Mouse (Mus musculus): ENCODE results near the gene Nt5c2. TPM values are rescaled to one million over a fixed set of nuclear protein-coding genes. Genes with fewer than 3 reads are reported as not detected.
A peak's percentile ranks its signal among the peaks of the same experiment; 100 is the strongest.

The Nt5c2 gene
- polyA plus RNA-seq, 1 experiment from 2014 or later = 45.3 TPM

DNA sequence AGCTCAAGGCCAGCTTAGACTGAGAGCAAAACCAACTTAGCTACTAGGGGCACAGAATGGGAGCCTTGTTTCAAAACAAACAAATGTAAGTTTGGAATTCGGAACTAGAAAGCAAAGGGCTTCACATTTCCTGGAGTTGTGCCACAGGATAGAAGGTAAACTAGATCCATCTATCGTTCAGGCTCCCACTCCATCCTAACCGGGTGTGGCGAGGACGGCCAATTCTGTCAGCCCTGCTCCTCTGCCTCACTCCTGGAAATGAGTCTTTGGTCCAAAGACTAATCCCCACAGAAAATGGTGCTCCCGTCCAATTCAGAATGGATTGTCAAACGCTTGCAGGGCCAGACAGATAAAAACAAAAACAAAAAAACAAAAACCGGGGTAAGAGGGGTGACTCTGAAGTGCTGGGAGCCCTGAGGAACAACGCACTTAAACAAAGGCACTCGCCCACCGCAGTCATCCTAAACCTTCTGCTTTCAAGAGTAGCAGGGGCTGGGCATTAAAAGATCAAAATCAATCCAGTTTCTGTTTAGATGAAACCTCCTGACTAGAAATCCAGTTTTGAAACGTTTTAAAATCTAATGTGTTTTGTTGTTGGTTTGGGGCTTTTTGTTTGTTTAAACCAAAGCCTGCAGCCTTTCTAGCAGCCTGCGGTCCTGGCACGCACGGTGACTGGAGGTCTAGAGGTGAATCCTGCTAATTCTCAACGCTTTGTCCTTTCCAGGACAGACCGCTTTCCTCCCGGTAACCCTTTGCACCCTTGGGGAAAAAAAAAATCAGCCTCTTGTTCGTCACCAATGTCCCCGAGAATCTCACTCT lies 1.4 kb downstream of the Nt5c2 start:
- no peak for ATAC-seq
- H3K4me3 ChIP-seq (ENCODE audit: low read depth, low read length) = no peak overlapping the region
- TF ChIP-seq EP300 (IDR thresholded peaks at IDR 0.05) (no peak), CTCF (IDR thresholded peaks at IDR 0.05) (no peak)

DNA sequence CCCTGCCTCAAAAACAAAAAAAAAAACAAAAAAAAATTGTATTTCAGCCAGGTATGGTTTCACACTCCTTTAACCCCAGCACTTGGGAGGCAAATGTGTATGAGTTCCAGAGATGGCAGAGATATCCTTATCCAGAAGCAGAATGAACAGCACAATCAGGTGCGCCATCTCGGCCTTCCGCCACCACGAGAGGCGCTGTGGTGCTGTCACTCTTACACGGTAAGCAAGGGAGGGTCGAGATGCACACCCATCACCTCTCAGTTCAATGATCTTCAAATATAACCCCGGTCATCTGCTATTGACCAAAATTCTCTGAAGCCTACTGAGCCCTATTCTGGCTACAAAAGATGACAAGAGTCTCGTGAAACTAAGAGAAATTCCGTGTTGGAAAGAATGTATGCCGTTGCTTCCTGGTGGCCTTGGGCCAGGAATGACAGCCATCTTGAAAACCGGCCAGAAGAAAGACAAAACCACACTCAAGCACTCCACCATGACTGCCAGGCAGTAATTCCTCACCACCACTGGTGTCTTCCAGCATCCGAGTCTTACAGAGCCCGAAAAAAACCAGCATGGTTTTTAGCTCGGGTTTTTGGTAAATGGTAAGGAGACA lies 2.3 kb downstream of the Nt5c2 start:
- no peak overlapping the region for H3K4me2 ChIP-seq (replicated peaks; ENCODE audit: low read depth, low read length)
- DNase-seq (ENCODE audit: low spot score) = no peak
- no peak overlapping the region for H3K27ac ChIP-seq (ENCODE audit: low read length)
- 78% methylated on average over 15 of the region's 15 CpGs for WGBS
- no peaks in the 10 kb centered on the region for H3K9me3 ChIP-seq (ENCODE audit: low read length)
- TF ChIP-seq EP300 (IDR thresholded peaks at IDR 0.05) = no peak
- TF ChIP-seq CTCF (IDR thresholded peaks at IDR 0.05) = no peak
- H3K4me1 ChIP-seq (ENCODE audit: insufficient read depth, low read depth, low read length) = peaks cover 8% of the 10 kb centered on the region
- peaks cover 43% of the 10 kb centered on the region for H3K27me3 ChIP-seq (replicated peaks; ENCODE audit: insufficient read depth, low read length)
- no peak overlapping the region for H3K9ac ChIP-seq (replicated peaks; ENCODE audit: low read depth)
- no peak overlapping the region for H3K4me3 ChIP-seq (ENCODE audit: low read depth, low read length)
- no peaks in the 10 kb centered on the region for H3K36me3 ChIP-seq (ENCODE audit: insufficient read depth, low read length)
- ATAC-seq = no peak

More for the DNA sequence above, 1.4 kb downstream of the Nt5c2 start:
- Histone ChIP-seq H3K4me2 (replicated peaks; ENCODE audit: low read depth, low read length) (no peak overlapping the region), H3K9ac (replicated peaks; ENCODE audit: low read depth) (no peak overlapping the region), H3K9me3 (ENCODE audit: low read length) (no peaks in the 10 kb centered on the region), H3K27ac (ENCODE audit: low read length) (no peak overlapping the region), H3K27me3 (replicated peaks; ENCODE audit: insufficient read depth, low read length) (peaks cover 43% of the 10 kb centered on the region), H3K36me3 (ENCODE audit: insufficient read depth, low read length) (no peaks in the 10 kb centered on the region), H3K4me1 (ENCODE audit: insufficient read depth, low read depth, low read length) (peaks cover 8% of the 10 kb centered on the region)
- 12% methylated on average over 20 of the region's 20 CpGs for WGBS
- DNase-seq (ENCODE audit: low spot score) = no peak

DNA sequence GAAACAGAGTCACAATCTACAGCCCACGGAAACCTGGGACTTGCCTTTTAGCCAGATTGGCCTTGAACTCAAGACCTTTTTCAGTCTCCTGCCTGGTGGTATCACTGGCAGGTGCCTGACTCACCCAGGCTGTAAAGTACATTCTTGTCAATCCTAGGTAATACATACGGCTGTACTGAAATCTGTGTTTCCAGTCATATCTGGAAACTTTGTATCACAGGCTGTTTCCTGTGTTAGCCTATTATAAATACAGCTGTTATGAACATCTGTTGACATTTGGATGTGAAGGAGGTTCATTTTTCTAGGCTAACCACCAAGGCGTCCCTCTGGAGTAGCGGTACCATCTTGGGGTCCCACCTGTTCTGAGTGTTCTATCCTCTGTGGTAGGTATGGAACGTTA lies 5.0 kb downstream of the Nt5c2 start:
- WGBS = 73% methylated on average over 5 of the region's 5 CpGs
- ATAC-seq (no peak), DNase-seq (ENCODE audit: low spot score) (no peak)
- no peaks in the 10 kb centered on the region for H3K9me3 ChIP-seq (ENCODE audit: low read length)
- H3K4me2 ChIP-seq (replicated peaks; ENCODE audit: low read depth, low read length) = no peak overlapping the region
- H3K27me3 ChIP-seq (replicated peaks; ENCODE audit: insufficient read depth, low read length) = peaks cover 24% of the 10 kb centered on the region
- no peaks in the 10 kb centered on the region for H3K36me3 ChIP-seq (ENCODE audit: insufficient read depth, low read length)
- H3K4me1 ChIP-seq (ENCODE audit: insufficient read depth, low read depth, low read length) = peaks cover 8% of the 10 kb centered on the region
- H3K4me3 ChIP-seq (ENCODE audit: low read depth, low read length) = no peak overlapping the region
- no peak overlapping the region for H3K9ac ChIP-seq (replicated peaks; ENCODE audit: low read depth)
- TF ChIP-seq EP300 (IDR thresholded peaks at IDR 0.05) (no peak), CTCF (IDR thresholded peaks at IDR 0.05) (no peak)
- no peak overlapping the region for H3K27ac ChIP-seq (ENCODE audit: low read length)

DNA sequence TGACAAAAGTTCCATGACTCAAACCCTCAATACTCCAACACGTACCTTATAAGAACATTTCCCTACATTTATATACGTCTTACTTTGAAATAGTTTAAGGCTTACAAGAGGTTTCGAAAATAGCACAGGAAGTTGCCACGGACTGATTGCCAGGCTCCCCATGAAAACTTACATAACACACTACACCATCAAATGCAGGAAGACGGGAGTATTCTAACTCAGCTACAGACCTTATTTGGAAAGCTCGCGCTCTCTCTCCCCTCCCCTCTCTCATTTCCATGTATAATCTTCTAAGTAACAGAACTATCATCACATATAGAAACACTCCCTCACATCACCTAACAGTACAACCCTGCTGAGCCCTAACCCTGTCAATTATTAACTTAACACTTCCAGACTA lies 5.5 kb downstream of the Nt5c2 start:
- WGBS = 75% methylated on average over 7 of the region's 7 CpGs
- TF ChIP-seq EP300 (IDR thresholded peaks at IDR 0.05) = no peak
- no peak for TF ChIP-seq CTCF (IDR thresholded peaks at IDR 0.05)
- H3K27me3 ChIP-seq (replicated peaks; ENCODE audit: insufficient read depth, low read length) = peaks cover 19% of the 10 kb centered on the region

DNA sequence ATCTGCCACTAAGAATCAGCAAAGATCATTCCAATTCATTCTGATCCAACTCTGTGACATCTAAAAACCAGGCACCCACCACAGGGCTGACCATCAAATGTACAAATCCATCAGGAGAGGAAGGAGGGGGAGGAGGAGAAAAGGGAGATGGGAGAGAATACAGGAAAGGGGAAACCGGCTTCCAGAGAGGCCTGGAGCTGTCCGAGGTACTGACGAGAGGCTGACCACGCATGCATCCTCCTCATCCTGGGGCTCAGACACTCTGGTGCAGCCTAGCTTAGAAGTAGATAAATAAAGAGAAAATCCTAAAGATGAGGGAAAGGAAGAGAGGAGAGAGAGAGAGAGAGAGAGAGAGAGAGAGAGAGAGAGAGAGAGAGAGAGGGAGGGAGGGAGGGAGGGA lies 8.6 kb downstream of the Nt5c2 start:
- no peaks in the 10 kb centered on the region for H3K9me3 ChIP-seq (ENCODE audit: low read length)
- H3K4me2 ChIP-seq (replicated peaks; ENCODE audit: low read depth, low read length) = no peak overlapping the region
- H3K4me3 ChIP-seq (ENCODE audit: low read depth, low read length) = no peak overlapping the region
- H3K27ac ChIP-seq (ENCODE audit: low read length) = no peak overlapping the region
- H3K4me1 ChIP-seq (ENCODE audit: insufficient read depth, low read depth, low read length) = no peaks in the 10 kb centered on the region
- TF ChIP-seq EP300 (IDR thresholded peaks at IDR 0.05) (no peak), CTCF (IDR thresholded peaks at IDR 0.05) (no peak)
- ATAC-seq (no peak), DNase-seq (ENCODE audit: low spot score) (peak; percentile 65)
- 0% methylated on average over 4 of the region's 4 CpGs for WGBS
- no peak overlapping the region for H3K9ac ChIP-seq (replicated peaks; ENCODE audit: low read depth)
- no peaks in the 10 kb centered on the region for H3K27me3 ChIP-seq (replicated peaks; ENCODE audit: insufficient read depth, low read length)
- H3K36me3 ChIP-seq (ENCODE audit: insufficient read depth, low read length) = no peaks in the 10 kb centered on the region

More for the DNA sequence above, 5.5 kb downstream of the Nt5c2 start:
- Histone ChIP-seq H3K9ac (replicated peaks; ENCODE audit: low read depth) (no peak overlapping the region), H3K36me3 (ENCODE audit: insufficient read depth, low read length) (no peaks in the 10 kb centered on the region), H3K4me2 (replicated peaks; ENCODE audit: low read depth, low read length) (no peak overlapping the region), H3K4me3 (ENCODE audit: low read depth, low read length) (no peak overlapping the region), H3K4me1 (ENCODE audit: insufficient read depth, low read depth, low read length) (peaks cover 3% of the 10 kb centered on the region), H3K27ac (ENCODE audit: low read length) (no peak overlapping the region), H3K9me3 (ENCODE audit: low read length) (no peaks in the 10 kb centered on the region)
- DNase-seq (ENCODE audit: low spot score) = no peak
- ATAC-seq = no peak

DNA sequence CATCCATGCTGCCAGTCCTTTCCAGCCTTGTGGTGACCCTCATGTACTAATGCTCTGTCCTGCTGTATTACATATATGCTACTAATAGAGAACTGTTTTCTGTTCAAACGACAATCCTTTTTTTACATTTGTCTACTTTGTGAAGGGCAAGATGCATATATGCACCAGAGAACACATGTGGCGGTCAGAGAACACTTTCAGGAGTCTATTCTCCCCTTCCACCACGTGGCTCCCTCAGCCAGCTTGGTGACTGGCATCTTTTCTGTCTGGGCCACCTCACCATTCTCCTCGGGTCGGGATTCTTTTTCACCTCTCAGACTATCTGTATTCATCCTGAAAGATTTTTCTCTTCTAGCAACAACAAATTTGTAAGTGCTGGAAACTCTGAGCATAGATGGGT lies 9.1 kb downstream of the Nt5c2 start:
- no peak overlapping the region for H3K4me2 ChIP-seq (replicated peaks; ENCODE audit: low read depth, low read length)
- TF ChIP-seq EP300 (IDR thresholded peaks at IDR 0.05) (no peak), CTCF (IDR thresholded peaks at IDR 0.05) (no peak)
- H3K9ac ChIP-seq (replicated peaks; ENCODE audit: low read depth) = no peak overlapping the region
- H3K9me3 ChIP-seq (ENCODE audit: low read length) = no peaks in the 10 kb centered on the region
- ATAC-seq (no peak), DNase-seq (ENCODE audit: low spot score) (no peak)
- no peak overlapping the region for H3K4me3 ChIP-seq (ENCODE audit: low read depth, low read length)
- no peaks in the 10 kb centered on the region for H3K4me1 ChIP-seq (ENCODE audit: insufficient read depth, low read depth, low read length)
- H3K27ac ChIP-seq (ENCODE audit: low read length) = no peak overlapping the region
- no peaks in the 10 kb centered on the region for H3K27me3 ChIP-seq (replicated peaks; ENCODE audit: insufficient read depth, low read length)
- H3K36me3 ChIP-seq (ENCODE audit: insufficient read depth, low read length) = no peaks in the 10 kb centered on the region
- WGBS = 60% methylated on average over 5 of the region's 5 CpGs

Data from lung, postnatal 0 days (tissue).